Mouse (Mus musculus) stomach, postnatal 0 days (tissue): ENCODE data around the gene Spaar. TPM values are rescaled to one million over a fixed set of nuclear protein-coding genes. Genes with fewer than 3 reads are reported as not detected.
"Not testable (repeated sequence)": the region's sequence is repeated elsewhere in the genome, so short reads cannot be mapped to it uniquely, and the experiment has no call there.

Source experiments
- ATAC-seq: fragments of 200-750 bp; cut with Nextera tagmentation; 2 replicates; pipeline ENCODE4 v1.8.0; 2017; ENCODE audit not compliant: low FRiP score, low TSS enrichment
- DNase-seq: peaks from one replicate; pipeline ENCODE4 v3.0.0-alpha.2; 2016; ENCODE audit warnings: low spot score
- H3K27ac ChIP-seq: fragments of 300-500 bp; sonication (generic); replicated peaks from 2 replicates; pipeline ENCODE4 v1.5.1; 2014; ENCODE audit warnings: mild to moderate bottlenecking, control low read depth
- H3K27me3 ChIP-seq: fragments of 300-500 bp; sonication (generic); 2 replicates; pipeline ENCODE4 v1.6.1; 2014; ENCODE audit warnings: low read length; ENCODE audit not compliant: control insufficient read depth, insufficient read depth
- H3K36me3 ChIP-seq: fragments of 300-500 bp; sonication (generic); 2 replicates; pipeline ENCODE4 v1.6.1; 2014; ENCODE audit warnings: low read length, mixed read lengths; ENCODE audit not compliant: control insufficient read depth, insufficient read depth
- H3K4me1 ChIP-seq: fragments of 300-500 bp; sonication (generic); replicated peaks from 2 replicates; pipeline ENCODE4 v1.6.1; 2014; ENCODE audit warnings: antibody characterized with exemption; ENCODE audit not compliant: control insufficient read depth, insufficient read depth
- H3K4me2 ChIP-seq: fragments of 300-500 bp; sonication (generic); replicated peaks from 2 replicates; pipeline ENCODE4 v1.6.1; 2014; ENCODE audit warnings: low read depth, mild to moderate bottlenecking, control low read depth, moderate library complexity
- H3K4me3 ChIP-seq: fragments of 300-500 bp; sonication (generic); 2 replicates; pipeline ENCODE4 v1.5.1; 2014; ENCODE audit warnings: low read depth, low read length, control low read depth
- H3K9ac ChIP-seq: fragments of 300-500 bp; sonication (generic); 2 replicates; pipeline ENCODE4 v1.6.1; 2014; ENCODE audit warnings: mild to moderate bottlenecking, low read length, control low read depth, mixed read lengths
- H3K9me3 ChIP-seq: fragments of 300-500 bp; sonication (generic); 2 replicates; pipeline ENCODE4 v1.6.1; 2016; ENCODE audit warnings: low read length; ENCODE audit not compliant: control insufficient read depth
- CTCF ChIP-seq: IDR thresholded peaks from 2 replicates; pipeline ENCODE4 v1.5.1; 2016; ENCODE audit warnings: antibody characterized with exemption, low read depth, mild to moderate bottlenecking, moderate library complexity
- EP300 ChIP-seq: optimal IDR thresholded peaks from 2 replicates; pipeline ENCODE3; 2016; ENCODE audit warnings: antibody characterized with exemption
- WGBS: fragments of 180-500 bp; shearing (Covaris S2); extraction: QIAGEN DNeasy Blood & Tissue Kit; methylation state at CpG from one replicate; pipeline ENCODE4 v1.1.7; 2014; 5-methylcytosine and 5-hydroxymethylcytosine counted together
- polyA plus RNA-seq: library from polyadenylated mRNA; unstranded; fragments of >200 nt; fragmentation: Nextera tagmentation; extraction: Ambion mirVana; gene quantifications from 2 replicates; pipeline ENCODE4 v1.2.1, GENCODE M21; 2015

The Spaar gene
- polyA plus RNA-seq, 1 experiment from 2014 or later = 0.27 TPM

DNA sequence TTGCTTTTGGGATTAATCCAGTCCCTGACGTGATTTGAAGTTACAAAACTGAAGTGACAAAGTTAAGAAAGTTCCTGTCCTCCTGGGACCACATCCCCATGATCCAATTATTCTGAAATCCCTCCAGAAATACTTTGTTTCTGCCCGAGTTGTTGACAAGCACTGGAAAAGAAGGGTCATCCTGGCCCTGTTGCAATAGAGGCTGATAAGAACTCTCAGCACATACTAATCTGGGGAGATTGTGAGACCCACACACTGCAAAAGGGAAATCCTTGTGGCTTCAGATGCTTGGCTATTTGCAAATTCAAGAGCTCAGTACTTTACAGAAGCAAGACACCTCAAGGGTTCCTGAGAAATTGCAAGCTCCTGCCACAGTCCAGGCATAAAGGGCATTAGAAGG, 42.5 kb downstream of the Spaar start:
- Histone ChIP-seq H3K27ac (no peak overlapping the region), H3K27me3 (no peaks in the 10 kb centered on the region), H3K9ac (no peak overlapping the region), H3K36me3 (no peaks in the 10 kb centered on the region), H3K4me3 (no peak overlapping the region), H3K9me3 (no peaks in the 10 kb centered on the region), H3K4me1 (no peaks in the 10 kb centered on the region), H3K4me2 (no peak overlapping the region)
- DNase-seq (no peak), ATAC-seq (no peak)
- TF ChIP-seq EP300 (no peak), CTCF (no peak)
- WGBS = 39% methylated on average over 2 of the region's 2 CpGs

- Histone ChIP-seq H3K4me1 (no peaks in the 10 kb centered on the region), H3K36me3 (no peaks in the 10 kb centered on the region), H3K9ac (no peak overlapping the region), H3K9me3 (no peaks in the 10 kb centered on the region), H3K4me2 (no peak overlapping the region), H3K27me3 (no peaks in the 10 kb centered on the region), H3K4me3 (no peak overlapping the region), H3K27ac (no peak overlapping the region)
- TF ChIP-seq CTCF (no peak), EP300 (no peak)
- ATAC-seq = no peak
- WGBS = 69% methylated on average over 6 of the region's 6 CpGs
- no peak for DNase-seq
These were observed 65.5 kb downstream of the Spaar start for GRCm38 (mm10) chr4:43795296-43795695.

- not testable (repeated sequence) for H3K27me3 ChIP-seq, H3K4me2 ChIP-seq, H3K9ac ChIP-seq, H3K27ac ChIP-seq, H3K4me3 ChIP-seq, DNase-seq, H3K4me1 ChIP-seq, ATAC-seq, H3K9me3 ChIP-seq, H3K36me3 ChIP-seq
- WGBS = 67% methylated on average over 5 of the region's 5 CpGs
These were observed 66.0 kb downstream of the Spaar start for GRCm38 (mm10) chr4:43795844-43796243.

DNA sequence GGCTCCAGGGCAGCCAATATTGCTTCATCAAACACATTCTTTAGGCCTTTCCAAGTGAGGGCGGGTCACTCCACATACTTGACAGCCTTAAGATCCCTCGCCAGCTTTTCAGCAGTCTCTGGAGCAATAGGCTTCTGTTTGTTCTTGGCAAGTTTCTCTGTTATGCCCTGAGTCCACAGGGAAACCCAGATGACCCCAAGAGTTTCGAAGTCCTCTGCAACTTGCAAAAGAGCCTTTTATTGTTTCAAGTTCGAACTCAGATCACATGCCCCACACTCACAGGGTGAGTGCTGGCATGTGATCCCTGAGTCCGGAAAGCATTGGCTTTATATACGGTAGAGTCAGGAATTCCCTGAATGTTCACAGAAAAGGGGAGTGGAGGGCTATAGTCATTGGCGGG, 69.1 kb downstream of the Spaar start:
- TF ChIP-seq EP300 = no peak
- no peak for TF ChIP-seq CTCF
- H3K27ac ChIP-seq = no peak overlapping the region
- H3K4me3 ChIP-seq = no peak overlapping the region
- H3K27me3 ChIP-seq = no peaks in the 10 kb centered on the region
- no peak overlapping the region for H3K9ac ChIP-seq
- no peak for ATAC-seq
- H3K9me3 ChIP-seq = no peaks in the 10 kb centered on the region; the same call in 1 of the 2 replicates
- H3K36me3 ChIP-seq = no peaks in the 10 kb centered on the region
- no peak overlapping the region for H3K4me2 ChIP-seq
- 63% methylated on average over 7 of the region's 7 CpGs for WGBS
- no peak for DNase-seq
- H3K4me1 ChIP-seq = no peaks in the 10 kb centered on the region

Other genes starting within 250 kb of the Spaar start
- gene Sit1, start 246.3 kb upstream of the Spaar start, polyA plus RNA-seq = not detected in 2 replicates
- 118 and 120 TPM in 2 replicates for gene Ccdc107, start 237.1 kb upstream of the Spaar start, polyA plus RNA-seq
- 10.7 and 11.8 TPM in 2 replicates for gene Arhgef39, start 230.3 kb upstream of the Spaar start, polyA plus RNA-seq
- 2.6 and 3.1 TPM in 2 replicates for gene Car9, start 223.1 kb upstream of the Spaar start, polyA plus RNA-seq
- gene Tpm2, start 206.3 kb upstream of the Spaar start, polyA plus RNA-seq = 2,018 and 2,237 TPM in 2 replicates
- 85.6 and 89.2 TPM in 2 replicates for gene Creb3, start 167.7 kb upstream of the Spaar start, polyA plus RNA-seq
- 42.7 and 60.3 TPM in 2 replicates for gene Tln1, start 167.3 kb upstream of the Spaar start, polyA plus RNA-seq
- gene Rgp1, start 151.3 kb upstream of the Spaar start, polyA plus RNA-seq = 11.7 and 13.0 TPM in 2 replicates
- 25.0 and 26.1 TPM in 2 replicates for gene Gba2, start 151.2 kb upstream of the Spaar start, polyA plus RNA-seq
- 0.25 and 0.34 TPM in 2 replicates for gene Msmp, start 145.5 kb upstream of the Spaar start, polyA plus RNA-seq
- gene Npr2, start 98.1 kb upstream of the Spaar start, polyA plus RNA-seq = 4.8 and 6.7 TPM in 2 replicates
- 0.23 and 0.38 TPM in 2 replicates for gene Spag8, start 76.4 kb upstream of the Spaar start, polyA plus RNA-seq
- gene Hint2, start 73.6 kb upstream of the Spaar start, polyA plus RNA-seq = 150 and 152 TPM in 2 replicates
- gene Tmem8b, start 61.1 kb upstream of the Spaar start, polyA plus RNA-seq = 2.0 and 2.4 TPM in 2 replicates
- 3.1 and 3.6 TPM in 2 replicates for gene Fam221b, start 60.9 kb upstream of the Spaar start, polyA plus RNA-seq
- gene Olfr70, start 29.2 kb upstream of the Spaar start, polyA plus RNA-seq = not detected in 2 replicates
- gene Olfr71, start 19.8 kb upstream of the Spaar start, polyA plus RNA-seq = not detected in 2 replicates
- 6.1 and 7.8 TPM in 2 replicates for gene Hrct1, start 2.8 kb upstream of the Spaar start, polyA plus RNA-seq
- not detected in 2 replicates for gene Olfr159, start 41.0 kb downstream of the Spaar start, polyA plus RNA-seq
- gene Olfr156, start 93.9 kb downstream of the Spaar start, polyA plus RNA-seq = not detected in 2 replicates
- 0.04 and 0.06 TPM in 2 replicates for gene Olfr157, start 110.2 kb downstream of the Spaar start, polyA plus RNA-seq
- 0.02 TPM in 1 of 2 replicates, not detected in the other for gene Olfr155, start 121.5 kb downstream of the Spaar start, polyA plus RNA-seq
- gene Reck, start 145.5 kb downstream of the Spaar start, polyA plus RNA-seq = 10.2 and 11.3 TPM in 2 replicates
- gene Glipr2, start 227.4 kb downstream of the Spaar start, polyA plus RNA-seq = 43.4 and 46.4 TPM in 2 replicates